7 mouse cellular contexts compared by ENCODE assay signal in the genomic region with DNA sequence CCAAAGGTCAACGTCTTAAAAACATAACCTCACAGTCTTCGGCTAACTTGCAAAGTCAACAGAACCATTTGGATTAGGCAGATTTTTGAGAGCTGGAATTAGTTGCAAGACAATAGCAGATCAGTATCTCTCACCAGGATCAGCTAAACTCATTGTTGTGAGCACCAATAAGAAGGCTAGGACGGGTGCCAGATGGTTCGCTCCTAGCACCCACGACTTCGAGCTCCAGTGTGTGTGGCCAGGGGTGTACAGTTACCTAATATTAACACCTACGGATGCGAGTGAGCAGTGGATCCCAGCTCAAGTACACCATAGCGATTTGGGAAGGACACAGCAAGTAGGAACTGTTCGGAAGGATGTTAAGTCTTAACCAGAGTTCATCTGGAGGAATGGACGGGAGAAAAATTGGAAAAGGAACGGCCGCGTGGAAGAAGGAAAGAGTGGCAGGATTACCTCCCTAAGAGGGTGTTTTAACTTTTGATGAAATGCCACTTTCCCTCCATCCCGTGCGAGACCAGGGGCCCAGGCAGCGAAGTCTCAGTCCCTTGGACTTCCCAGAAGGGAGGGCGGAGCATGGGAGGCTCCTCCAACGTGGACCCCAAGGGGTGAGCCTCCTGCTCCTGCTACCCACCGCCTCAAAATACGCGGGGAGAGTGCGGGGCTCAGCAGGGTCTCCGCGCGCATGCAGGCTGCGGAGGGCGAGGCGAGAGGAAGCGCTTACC. TPM values are rescaled to one million over a fixed set of nuclear protein-coding genes. Genes with fewer than 3 reads are reported as not detected.
DNase-seq lines count a peak whose midpoint lies in the region; ATAC-seq and TF ChIP-seq lines count a peak whose summit lies in the region.

No protein-coding gene starts in this region.

- peak; percentile 40; the same call in 1 of the 2 replicates for TF ChIP-seq EP300 in ES-Bruce4 (IDR thresholded peaks at IDR 0.05; ENCODE audit: insufficient read depth, low read depth, low read length)

- H3K4me1 ChIP-seq in ES-Bruce4 (ENCODE audit: control insufficient read depth, insufficient read depth, low read length): no peaks in the 10 kb centered on the region
- H3K4me1 ChIP-seq in embryonic facial prominence, embryonic 11.5 days (ENCODE audit: control insufficient read depth, insufficient read depth, low read length): no peaks in the 10 kb centered on the region
- H3K4me1 ChIP-seq in hindbrain, embryonic 11.5 days (replicated peaks; ENCODE audit: control insufficient read depth, insufficient read depth, low read length): 0 out of 2 replicates have a peak, but pooled peaks cover 3% of the 10 kb centered on the region
- peaks cover 7% of the 10 kb centered on the region for H3K4me1 ChIP-seq in limb, embryonic 12.5 days (replicated peaks)
- peaks cover 12% of the 10 kb centered on the region; the same call in 1 of the 2 replicates for H3K4me1 ChIP-seq in midbrain, postnatal 0 days (ENCODE audit: insufficient read depth, low read length)

- peaks cover 4% of the 10 kb centered on the region for H3K9me3 ChIP-seq in ES-Bruce4 (replicated peaks; ENCODE audit: control insufficient read depth, insufficient read depth, low read length, poor library complexity, severe bottlenecking)
- no peaks in the 10 kb centered on the region for H3K9me3 ChIP-seq in embryonic facial prominence, embryonic 11.5 days (replicated peaks; ENCODE audit: control insufficient read depth, low read length)
- H3K9me3 ChIP-seq in hindbrain, embryonic 11.5 days (ENCODE audit: control insufficient read depth, low read length): no peaks in the 10 kb centered on the region
- no peaks in the 10 kb centered on the region for H3K9me3 ChIP-seq in limb, embryonic 12.5 days
- H3K9me3 ChIP-seq in midbrain, postnatal 0 days (ENCODE audit: low read length): no peaks in the 10 kb centered on the region

- no peaks in the 10 kb centered on the region for H3K79me3 ChIP-seq in C2C12 (ENCODE audit: low read depth)

- TF ChIP-seq CTCF in C2C12 (IDR thresholded peaks at IDR 0.05; ENCODE audit: control insufficient read depth, insufficient read depth, insufficient read length) (no peak), ES-Bruce4 (IDR thresholded peaks at IDR 0.05; ENCODE audit: low read depth, low read length) (no peak)
- TF ChIP-seq CTCF in midbrain, postnatal 0 days (IDR thresholded peaks at IDR 0.05): no peak

- peak overlapping the region; percentile 61 for H3ac ChIP-seq in C2C12 (ENCODE audit: control insufficient read depth, insufficient read length, low read depth)

- H3K79me2 ChIP-seq in C2C12 (ENCODE audit: control insufficient read depth, insufficient read depth): no peaks in the 10 kb centered on the region

- 7% methylated on average over 30 of the region's 30 CpGs for WGBS in embryonic facial prominence, embryonic 11.5 days
- WGBS in hindbrain, embryonic 11.5 days: 7% methylated on average over 30 of the region's 30 CpGs
- WGBS in limb, embryonic 12.5 days: 7% methylated on average over 30 of the region's 30 CpGs
- 3% methylated on average over 29 of the region's 30 CpGs for WGBS in midbrain, postnatal 0 days

- no peak for DNase-seq in embryonic facial prominence, embryonic 11.5 days (ENCODE audit: low spot score)
- no peak for DNase-seq in hindbrain, embryonic 11.5 days (ENCODE audit: low spot score)
- DNase-seq in midbrain, postnatal 0 days (ENCODE audit: low spot score): peak; percentile 22
- no peak for DNase-seq in embryo, embryonic 11 days

- H3K27me3 ChIP-seq in C2C12 (ENCODE audit: control insufficient read depth, insufficient read depth, insufficient read length) (no peaks in the 10 kb centered on the region), ES-Bruce4 (ENCODE audit: control insufficient read depth, insufficient read depth, low read length, poor library complexity, severe bottlenecking) (no peaks in the 10 kb centered on the region)
- H3K27me3 ChIP-seq in embryonic facial prominence, embryonic 11.5 days (ENCODE audit: control insufficient read depth, insufficient read depth, low read length): no peaks in the 10 kb centered on the region
- no peaks in the 10 kb centered on the region for H3K27me3 ChIP-seq in hindbrain, embryonic 11.5 days (ENCODE audit: control insufficient read depth, insufficient read depth, low read length)
- H3K27me3 ChIP-seq in limb, embryonic 12.5 days: peaks cover 14% of the 10 kb centered on the region
- no peaks in the 10 kb centered on the region for H3K27me3 ChIP-seq in midbrain, postnatal 0 days (ENCODE audit: insufficient read depth, low read length)

- H3K36me3 ChIP-seq in C2C12 (ENCODE audit: control insufficient read depth, insufficient read depth) (no peaks in the 10 kb centered on the region), ES-Bruce4 (ENCODE audit: control insufficient read depth, insufficient read depth, low read length, poor library complexity, severe bottlenecking) (peaks cover 5% of the 10 kb centered on the region)
- H3K36me3 ChIP-seq in embryonic facial prominence, embryonic 11.5 days (replicated peaks; ENCODE audit: control insufficient read depth, insufficient read depth, low read depth, low read length): no peaks in the 10 kb centered on the region
- H3K36me3 ChIP-seq in hindbrain, embryonic 11.5 days (ENCODE audit: control insufficient read depth, insufficient read depth, low read length): no peaks in the 10 kb centered on the region
- H3K36me3 ChIP-seq in limb, embryonic 12.5 days: no peaks in the 10 kb centered on the region
- no peaks in the 10 kb centered on the region for H3K36me3 ChIP-seq in midbrain, postnatal 0 days (ENCODE audit: insufficient read depth, low read length)

- H3K9ac ChIP-seq in ES-Bruce4 (ENCODE audit: low read depth, poor library complexity, severe bottlenecking): peak overlapping the region; percentile 61
- peak overlapping the region; percentile 69 for H3K9ac ChIP-seq in embryonic facial prominence, embryonic 11.5 days (replicated peaks; ENCODE audit: low read length)
- H3K9ac ChIP-seq in hindbrain, embryonic 11.5 days (ENCODE audit: low read depth, low read length): peak overlapping the region; percentile 72
- H3K9ac ChIP-seq in limb, embryonic 12.5 days (replicated peaks): peak overlapping the region; percentile 53
- H3K9ac ChIP-seq in midbrain, postnatal 0 days (replicated peaks; ENCODE audit: low read length, poor library complexity, severe bottlenecking): peak overlapping the region; percentile 70

- H3K4me3 ChIP-seq in C2C12 (ENCODE audit: insufficient read depth, poor library complexity, severe bottlenecking) (peak overlapping the region; percentile 39), ES-Bruce4 (ENCODE audit: low read depth, low read length) (peak overlapping the region; percentile 85)
- H3K4me3 ChIP-seq in embryonic facial prominence, embryonic 11.5 days (ENCODE audit: low read depth, low read length): peak overlapping the region; percentile 65
- H3K4me3 ChIP-seq in hindbrain, embryonic 11.5 days (ENCODE audit: low read depth, low read length): peak overlapping the region; percentile 73
- H3K4me3 ChIP-seq in limb, embryonic 12.5 days (replicated peaks): peak overlapping the region; percentile 61
- peak overlapping the region; percentile 81 for H3K4me3 ChIP-seq in midbrain, postnatal 0 days (ENCODE audit: low read depth, low read length)

- peak overlapping the region; percentile 86 for H3K27ac ChIP-seq in ES-Bruce4 (ENCODE audit: insufficient read depth, low read length)
- H3K27ac ChIP-seq in embryonic facial prominence, embryonic 11.5 days (replicated peaks; ENCODE audit: low read depth, low read length): no peak overlapping the region
- H3K27ac ChIP-seq in hindbrain, embryonic 11.5 days (ENCODE audit: low read depth, low read length): no peak overlapping the region
- H3K27ac ChIP-seq in limb, embryonic 12.5 days: no peak overlapping the region
- peak overlapping the region; percentile 43; the same call in 1 of the 2 replicates for H3K27ac ChIP-seq in midbrain, postnatal 0 days (ENCODE audit: low read depth, low read length)

- no peak for TF ChIP-seq POLR2A in ES-Bruce4 (IDR thresholded peaks at IDR 0.05; ENCODE audit: insufficient read depth, low read length)

- H3K4me2 ChIP-seq in embryonic facial prominence, embryonic 11.5 days (ENCODE audit: low read depth, low read length): peak overlapping the region; percentile 97
- H3K4me2 ChIP-seq in hindbrain, embryonic 11.5 days (replicated peaks; ENCODE audit: low read depth, low read length): peak overlapping the region; percentile 93
- peak overlapping the region; percentile 94 for H3K4me2 ChIP-seq in limb, embryonic 12.5 days
- peak overlapping the region; percentile 97 for H3K4me2 ChIP-seq in midbrain, postnatal 0 days (ENCODE audit: low read depth, low read length, poor library complexity, severe bottlenecking)

- no peak; the same call in 1 of the 2 replicates for ATAC-seq in embryonic facial prominence, embryonic 11.5 days (replicated peaks; ENCODE audit: insufficient number of reproducible peaks, low FRiP score, low TSS enrichment, low read depth)
- ATAC-seq in hindbrain, embryonic 11.5 days (ENCODE audit: low FRiP score): no peak; the same call in 1 of the 2 replicates
- ATAC-seq in limb, embryonic 12.5 days (ENCODE audit: insufficient number of reproducible peaks, insufficient read depth, low FRiP score, low TSS enrichment, low read depth): peak; percentile 66
- 0 out of 2 replicates have a peak, but pooled peaks have one; percentile 20 for ATAC-seq in midbrain, postnatal 0 days (ENCODE audit: low FRiP score)

TF ChIP-seq in C2C12, 6 proteins besides CTCF, POLR2A, EP300 and RAD21:
- TF ChIP-seq FOSL1 (IDR thresholded peaks at IDR 0.05; ENCODE audit: insufficient read depth, low read length, poor library complexity, severe bottlenecking) (no peak), MAX (IDR thresholded peaks at IDR 0.05) (no peak), MYOD1 (IDR thresholded peaks at IDR 0.05; ENCODE audit: control insufficient read depth, insufficient read length, low read depth) (no peak), CEBPB (IDR thresholded peaks at IDR 0.05; ENCODE audit: low read depth) (no peak), USF1 (IDR thresholded peaks at IDR 0.05; ENCODE audit: low read depth) (no peak), MYOG (IDR thresholded peaks at IDR 0.05; ENCODE audit: control insufficient read depth, extremely low read depth, insufficient read length) (no peak)

RNA-seq across cellular contexts. Expression of a gene that starts 0.5 kb away (rescaled TPM):
- polyA plus RNA-seq in C2C12 (2012; fragmentation: generic; extraction: Trizol) (130 TPM), ES-Bruce4 (2011; ENCODE audit: insufficient read depth, insufficient read length, low read depth, missing spikeins) (104 and 113 TPM in 2 replicates)
- polyA plus RNA-seq in embryonic facial prominence, embryonic 11.5 days (2014; fragmentation: Nextera tagmentation; extraction: Ambion mirVana): 75.3 and 80.8 TPM in 2 replicates
- polyA plus RNA-seq in hindbrain, embryonic 11.5 days (2014; fragmentation: Nextera tagmentation; extraction: Ambion mirVana): 30.8 and 31.8 TPM in 2 replicates
- 79.4 and 86.4 TPM in 2 replicates for polyA plus RNA-seq in limb, embryonic 12.5 days (2016; fragmentation: Nextera tagmentation; extraction: Ambion mirVana)
- total RNA-seq in midbrain, postnatal 0 days (2014; rRNA removed): 6.4 and 8.7 TPM in 2 replicates
- 6.7 and 7.8 TPM in 2 replicates for polyA plus RNA-seq in midbrain, postnatal 0 days (2015; fragmentation: Nextera tagmentation; extraction: Ambion mirVana)

Comparison
In these comparisons a context has a peak if more than half of its experiments do, and no peak if none do; other contexts are left out.
1. H3K27ac ChIP-seq: peak in ES-Bruce4 (single experiment) and midbrain, postnatal 0 days (single experiment); none in embryonic facial prominence, embryonic 11.5 days (single experiment), hindbrain, embryonic 11.5 days (single experiment) and limb, embryonic 12.5 days (single experiment).
2. ATAC-seq: peak in limb, embryonic 12.5 days (single experiment) and midbrain, postnatal 0 days (single experiment); none in embryonic facial prominence, embryonic 11.5 days (single experiment) and hindbrain, embryonic 11.5 days (single experiment).
3. Peak in every context shown above with its lines, with median percentiles within 50 percentile points of each other: H3K4me3 ChIP-seq, H3K9ac ChIP-seq and H3K4me2 ChIP-seq.